Mouse (Mus musculus): ENCODE measurements around the gene Gm3233.
"Not testable (repeated sequence)": the region's sequence is repeated elsewhere in the genome, so short reads cannot be mapped to it uniquely, and the experiment has no call there.

Gene Gm3233

DNA sequence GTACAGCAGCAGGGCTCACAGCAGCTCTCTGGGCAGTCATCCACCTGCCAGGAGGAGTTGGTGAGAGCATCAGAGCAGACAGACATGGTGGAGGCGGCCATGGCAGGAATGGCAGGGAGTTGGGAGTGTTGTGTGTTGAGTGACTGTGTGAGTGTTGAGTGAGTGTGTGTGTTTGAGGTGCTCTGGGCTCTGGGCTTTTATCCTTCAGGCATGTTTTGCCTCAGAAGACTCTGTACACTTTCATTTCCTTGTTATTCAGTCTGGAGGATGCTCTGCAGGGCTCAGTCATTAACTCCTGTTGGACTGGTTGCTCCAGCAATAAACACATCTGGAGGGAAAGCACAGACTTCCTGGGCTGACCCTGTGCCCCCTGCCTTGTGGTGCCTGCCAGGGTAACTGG, at the start of gene Gm3233:
Gene Gm3233, minus strand, starts transcription at position 101 of the 400 bp plus-strand sequence.
- DNase-seq (ENCODE audit: low spot score), result not testable (repeated sequence)

GRCm38 (mm10) chr10:77804095-77804494, 44.6 kb upstream of the Gm3233 start:
- DNase-seq (ENCODE audit: low spot score), result no peak

- no peak for DNase-seq (ENCODE audit: low spot score)
Observed at GRCm38 (mm10) chr10:77798921-77799508, 39.5 kb upstream of the Gm3233 start, which contains the start of gene Gm19668. Gene Gm19668, minus strand, starts transcription at chr10:77799133.

GRCm38 (mm10) chr10:77798164-77798920, 38.9 kb upstream of the Gm3233 start:
- not testable (repeated sequence) for DNase-seq (ENCODE audit: low spot score)

- no peak for DNase-seq (ENCODE audit: low spot score)
Observed at GRCm38 (mm10) chr10:77797677-77798076, 38.2 kb upstream of the Gm3233 start.

DNA sequence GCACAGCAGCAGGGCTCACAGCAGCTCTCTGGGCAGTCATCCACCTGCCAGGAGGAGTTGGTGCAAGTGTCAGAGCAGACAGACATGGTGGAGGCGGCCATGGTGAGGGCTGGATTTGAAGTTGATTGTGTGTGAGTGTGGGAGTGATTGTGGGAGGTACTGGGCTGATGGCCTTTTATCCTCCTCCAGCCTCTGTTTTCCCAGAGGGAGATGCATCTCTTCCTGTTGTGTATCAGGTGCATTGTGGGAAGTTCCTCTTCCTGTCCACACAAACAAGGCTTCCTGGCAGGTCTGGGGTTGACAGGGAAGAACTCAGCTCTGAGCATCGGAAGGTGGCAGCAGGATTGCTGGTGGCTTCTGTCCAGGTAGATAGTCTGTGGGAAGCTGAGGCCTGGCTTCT, 35.5 kb upstream of the Gm3233 start, which contains the start of gene Gm9639:
Gene Gm9639, minus strand, starts transcription at position 101 of the 400 bp plus-strand sequence.
- no peak for DNase-seq (ENCODE audit: low spot score)

GRCm38 (mm10) chr10:77788621-77789020, 29.1 kb upstream of the Gm3233 start:
- DNase-seq (ENCODE audit: low spot score), result no peak

DNA sequence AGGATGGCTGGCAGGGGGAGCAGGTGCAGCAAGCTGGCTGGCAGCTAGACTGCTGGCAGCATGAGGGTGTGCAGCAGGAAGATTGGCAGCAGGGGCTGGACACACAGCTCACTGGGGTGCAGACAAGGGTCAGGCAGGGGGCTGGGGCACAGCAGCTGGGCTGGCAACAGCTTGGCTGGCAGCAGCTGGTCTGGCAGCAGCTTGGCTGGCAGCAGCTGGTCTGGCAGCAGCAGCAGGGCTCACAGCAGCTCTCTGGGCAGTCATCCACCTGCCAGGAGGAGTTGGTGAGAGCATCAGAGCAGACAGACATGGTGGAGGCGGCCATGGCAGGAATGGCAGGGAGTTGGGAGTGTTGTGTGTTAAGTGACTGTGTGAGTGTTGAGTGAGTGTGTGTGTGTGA, 28.4 kb upstream of the Gm3233 start, which contains the start of gene Gm7137:
Gene Gm7137, minus strand, starts transcription at position 325 of the 400 bp plus-strand sequence.
- not testable (repeated sequence) for DNase-seq (ENCODE audit: low spot score)

DNA sequence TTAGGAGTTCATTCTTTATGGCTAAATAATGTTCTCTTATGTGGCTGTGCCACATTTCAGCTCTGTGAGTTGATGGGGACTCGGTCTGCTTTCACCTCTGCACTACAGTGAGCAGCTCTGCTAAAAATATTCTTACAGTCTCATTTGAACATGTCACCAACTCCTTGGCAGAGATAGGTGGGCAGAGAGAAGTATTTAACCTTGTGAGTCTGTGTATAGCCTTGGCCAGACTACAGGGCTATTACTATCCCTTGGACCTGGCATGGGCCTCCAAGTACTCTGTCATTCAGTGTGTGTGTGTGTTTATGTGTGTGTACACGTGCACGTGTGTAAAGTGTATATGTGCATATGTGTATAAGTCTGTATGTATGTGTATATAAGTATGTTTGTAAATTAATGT, 23.9 kb upstream of the Gm3233 start:
- DNase-seq (ENCODE audit: low spot score), result not testable (repeated sequence)

GRCm38 (mm10) chr10:77782442-77782841, 23.0 kb upstream of the Gm3233 start, which contains the start of gene Gm3250:
Gene Gm3250, minus strand, starts transcription at chr10:77782542.
- not testable (repeated sequence) for DNase-seq (ENCODE audit: low spot score)

DNA sequence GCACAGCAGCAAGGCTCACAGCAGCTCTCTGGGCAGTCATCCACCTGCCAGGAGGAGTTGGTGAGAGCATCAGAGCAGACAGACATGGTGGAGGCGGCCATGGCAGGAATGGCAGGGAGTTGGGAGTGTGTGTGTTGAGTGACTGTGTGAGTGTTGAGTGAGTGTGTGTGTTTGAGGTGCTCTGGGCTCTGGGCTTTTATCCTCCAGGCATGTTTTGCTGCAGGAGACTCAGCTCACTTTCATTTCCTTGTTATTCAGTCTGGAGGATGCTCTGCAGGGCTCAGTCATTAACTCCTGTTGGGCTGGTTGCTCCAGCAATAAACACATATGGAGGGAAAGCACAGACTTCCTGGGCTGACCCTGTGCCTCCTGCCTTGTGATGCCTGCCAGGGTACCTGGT, 17.4 kb upstream of the Gm3233 start, which contains the start of gene Gm7138:
Gene Gm7138, minus strand, starts transcription at position 101 of the 400 bp plus-strand sequence.
- DNase-seq (ENCODE audit: low spot score), result not testable (repeated sequence)

DNA sequence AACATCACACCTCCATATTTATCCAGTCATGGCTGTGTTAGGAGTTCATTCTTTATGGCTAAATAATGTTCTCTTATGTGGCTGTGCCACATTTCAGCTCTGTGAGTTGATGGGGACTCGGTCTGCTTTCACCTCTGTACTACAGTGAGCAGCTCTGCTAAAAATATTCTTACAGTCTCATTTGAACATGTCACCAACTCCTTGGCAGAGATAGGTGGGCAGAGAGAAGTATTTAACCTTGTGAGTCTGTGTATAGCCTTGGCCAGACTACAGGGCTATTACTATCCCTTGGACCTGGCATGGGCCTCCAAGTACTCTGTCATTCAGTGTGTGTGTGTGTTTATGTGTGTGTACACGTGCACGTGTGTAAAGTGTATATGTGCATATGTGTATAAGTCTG, 12.7 kb upstream of the Gm3233 start:
- not testable (repeated sequence) for DNase-seq (ENCODE audit: low spot score)

DNA sequence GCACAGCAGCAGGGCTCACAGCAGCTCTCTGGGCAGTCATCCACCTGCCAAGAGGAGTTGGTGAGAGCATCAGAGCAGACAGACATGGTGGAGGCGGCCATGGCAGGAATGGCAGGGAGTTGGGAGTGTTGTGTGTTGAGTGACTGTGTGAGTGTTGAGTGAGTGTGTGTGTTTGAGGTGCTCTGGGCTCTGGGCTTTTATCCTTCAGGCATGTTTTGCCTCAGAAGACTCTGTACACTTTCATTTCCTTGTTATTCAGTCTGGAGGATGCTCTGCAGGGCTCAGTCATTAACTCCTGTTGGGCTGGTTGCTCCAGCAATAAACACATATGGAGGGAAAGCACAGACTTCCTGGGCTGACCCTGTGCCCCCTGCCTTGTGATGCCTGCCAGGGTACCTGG, 11.7 kb upstream of the Gm3233 start, which contains the start of gene Gm3238:
Gene Gm3238, minus strand, starts transcription at position 101 of the 400 bp plus-strand sequence.
- not testable (repeated sequence) for DNase-seq (ENCODE audit: low spot score)

GRCm38 (mm10) chr10:77769727-77770126, 10.2 kb upstream of the Gm3233 start:
- no peak for DNase-seq (ENCODE audit: low spot score)

DNA sequence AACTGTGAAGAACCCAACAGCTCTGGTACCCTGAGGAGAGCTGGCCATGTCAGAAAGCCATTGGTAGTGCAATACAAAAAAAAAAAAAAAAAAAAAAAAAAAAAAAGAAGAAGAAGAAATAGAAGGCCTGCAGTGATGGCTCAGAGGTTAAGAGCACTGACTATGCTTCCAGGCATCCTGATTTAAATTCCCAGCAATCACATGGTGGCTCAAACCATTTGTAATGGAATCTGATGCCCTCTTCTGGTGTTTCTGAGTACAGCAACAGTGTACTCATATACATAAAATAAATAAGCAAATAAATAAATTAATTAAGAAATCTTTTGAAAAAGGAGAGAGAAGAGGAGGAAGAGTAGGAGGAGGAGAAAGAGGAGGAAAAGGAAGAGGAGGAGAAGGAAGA, 6.0 kb downstream of the Gm3233 start:
- no peak for DNase-seq (ENCODE audit: low spot score)

DNA sequence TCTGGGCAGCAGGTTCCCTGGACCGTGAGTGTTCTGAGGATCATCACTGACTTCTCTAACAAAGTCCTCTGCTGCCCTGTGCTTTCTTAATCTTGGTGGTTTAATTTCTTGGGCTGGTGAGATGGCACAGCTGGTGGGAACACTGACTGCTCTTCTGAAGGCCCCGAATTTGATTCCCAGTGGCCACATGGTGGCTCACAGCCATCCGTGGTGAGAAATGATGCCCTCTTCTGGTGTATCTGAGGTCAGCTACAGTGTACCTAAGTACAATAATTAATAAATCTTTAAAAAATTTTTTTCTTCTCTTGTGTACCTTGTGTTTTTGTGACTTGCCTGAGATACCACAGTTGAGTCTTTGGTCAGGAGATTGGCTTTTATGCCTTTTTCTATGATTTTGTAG, 7.2 kb downstream of the Gm3233 start:
- DNase-seq (ENCODE audit: low spot score), result not testable (repeated sequence)

GRCm38 (mm10) chr10:77751254-77751653, 8.2 kb downstream of the Gm3233 start, which contains the start of gene Gm9736:
Gene Gm9736, minus strand, starts transcription at chr10:77751354.
- not testable (repeated sequence) for DNase-seq (ENCODE audit: low spot score)

GRCm38 (mm10) chr10:77750686-77751085, 8.8 kb downstream of the Gm3233 start:
- not testable (repeated sequence) for DNase-seq (ENCODE audit: low spot score)

DNA sequence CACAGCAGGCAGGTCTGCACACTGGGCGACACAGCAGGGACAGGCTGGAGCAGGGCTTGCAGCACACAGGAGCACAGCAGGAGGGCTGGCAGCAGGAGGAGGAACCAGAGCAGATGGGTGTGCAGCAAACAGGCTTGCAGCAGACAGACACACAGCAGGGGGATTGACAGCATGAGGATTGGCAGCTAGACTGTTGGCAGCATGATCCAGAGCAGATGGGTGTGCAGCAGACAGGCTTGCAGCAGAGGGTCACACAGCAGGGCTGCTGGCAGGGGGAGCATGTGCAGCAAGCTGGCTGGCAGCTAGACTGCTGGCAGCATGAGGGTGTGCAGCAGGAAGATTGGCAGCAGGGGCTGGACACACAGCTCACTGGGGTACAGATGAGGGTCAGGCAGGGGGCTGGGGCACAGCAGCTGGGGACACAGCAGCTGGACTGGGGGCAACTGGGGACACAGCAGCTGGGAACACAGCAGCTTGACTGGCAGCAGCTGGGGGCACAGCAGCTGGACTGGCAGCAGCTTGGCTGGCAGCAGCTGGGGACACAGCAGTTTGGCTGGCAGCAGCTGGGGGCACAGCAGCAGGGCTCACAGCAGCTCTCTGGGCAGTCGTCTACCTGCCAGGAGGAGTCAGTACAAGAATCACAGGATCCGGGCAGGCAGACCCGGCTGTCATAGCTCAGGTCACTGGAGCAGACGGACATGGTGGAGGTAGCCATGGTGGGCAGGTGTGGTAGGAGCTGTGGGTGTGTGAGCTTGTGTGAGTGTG, 17.4 kb downstream of the Gm3233 start, which contains the start of gene Gm18596:
Gene Gm18596, minus strand, starts transcription at position 715 of the 765 bp plus-strand sequence.
- not testable (repeated sequence) for DNase-seq (ENCODE audit: low spot score)

- DNase-seq (ENCODE audit: low spot score), result no peak
Observed at GRCm38 (mm10) chr10:77738929-77739328, 20.6 kb downstream of the Gm3233 start.

DNA sequence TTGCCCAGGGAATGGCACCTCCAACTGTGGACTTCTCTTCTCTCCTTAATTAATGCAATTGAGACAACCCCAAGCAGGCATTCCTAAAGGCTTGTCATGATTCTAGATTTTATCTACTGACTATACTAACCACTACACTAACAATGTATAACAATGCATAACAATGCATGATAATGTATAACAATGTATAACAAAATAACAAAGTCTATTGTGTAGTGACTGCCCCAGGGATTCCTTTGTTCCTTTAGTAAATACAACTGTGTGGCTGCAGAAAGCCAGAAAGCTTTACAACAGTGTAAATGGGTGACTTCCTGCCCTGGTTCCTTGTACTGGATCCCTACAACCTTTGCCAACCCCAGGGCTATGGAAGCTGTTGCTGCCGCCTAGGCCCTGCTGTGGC, 23.6 kb downstream of the Gm3233 start:
- no peak for DNase-seq (ENCODE audit: low spot score)

DNA sequence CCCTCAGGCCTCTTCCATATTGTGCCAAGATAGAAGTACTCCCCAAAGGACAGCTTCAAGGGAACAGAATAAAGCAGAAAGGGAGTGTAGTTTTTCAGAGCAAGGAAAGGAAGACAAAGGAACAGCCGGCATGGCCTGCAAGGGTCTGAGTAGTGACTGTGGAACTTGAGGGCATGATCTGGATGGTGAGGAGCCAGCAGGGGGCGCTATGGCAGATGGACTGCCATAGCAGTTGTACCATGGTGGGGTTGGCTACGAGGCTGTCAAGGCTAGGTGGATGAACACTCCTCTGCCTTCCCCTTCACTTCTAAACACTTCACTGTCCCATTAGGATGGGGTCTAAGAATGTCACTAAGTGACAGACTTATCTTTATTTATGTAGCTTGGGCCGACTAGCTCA, 30.2 kb downstream of the Gm3233 start:
- no peak for DNase-seq (ENCODE audit: low spot score)

Measured in ovary, postnatal 14 days (tissue).